Mouse (Mus musculus) kidney, postnatal 4 days (tissue): ENCODE measurements around the gene Mob3b.
"Not testable (repeated sequence)": the region's sequence is repeated elsewhere in the genome, so short reads cannot be mapped to it uniquely, and the experiment has no call there.

Source experiments
- DNase-seq, 2 experiments: peaks; one replicate each; pipeline ENCODE4 v3.0.0; 2021; ENCODE audit warnings: mixed read lengths in 2 of 2

Gene Mob3b

GRCm38 (mm10) chr4:34960781-34961560 is 196.3 kb downstream of the Mob3b start:
- DNase-seq: peak in 1 of 2 experiments; percentile 35

GRCm38 (mm10) chr4:34959477-34959876 is 197.8 kb downstream of the Mob3b start:
- no peak for DNase-seq

- DNase-seq: peak; percentile 49 to 68
Measured at GRCm38 (mm10) chr4:34958155-34959028, 198.9 kb downstream of the Mob3b start.

GRCm38 (mm10) chr4:34953716-34954115 is 203.6 kb downstream of the Mob3b start:
- no peak for DNase-seq

- DNase-seq: no peak
Measured at GRCm38 (mm10) chr4:34947181-34947580, 210.1 kb downstream of the Mob3b start.

GRCm38 (mm10) chr4:34941046-34941445 is 216.2 kb downstream of the Mob3b start:
- no peak for DNase-seq

GRCm38 (mm10) chr4:34928386-34928785 is 228.9 kb downstream of the Mob3b start:
- DNase-seq: not testable (repeated sequence)

GRCm38 (mm10) chr4:34922177-34922870 is 235.0 kb downstream of the Mob3b start:
- peak; percentile 45 to 52 for DNase-seq

GRCm38 (mm10) chr4:34917400-34917799 is 239.9 kb downstream of the Mob3b start:
- DNase-seq: peak; percentile 9

- no peak for DNase-seq
Measured at GRCm38 (mm10) chr4:34912171-34912570, 245.1 kb downstream of the Mob3b start.

GRCm38 (mm10) chr4:34911401-34911800 is 245.9 kb downstream of the Mob3b start:
- no peak for DNase-seq

GRCm38 (mm10) chr4:34908127-34908526 is 249.2 kb downstream of the Mob3b start:
- peak; percentile 20 to 38 for DNase-seq

GRCm38 (mm10) chr4:34907026-34907425 is 250.3 kb downstream of the Mob3b start:
- peak in 1 of 2 experiments; percentile 21 for DNase-seq

GRCm38 (mm10) chr4:34906151-34906550 is 251.1 kb downstream of the Mob3b start:
- no peak for DNase-seq

GRCm38 (mm10) chr4:34905396-34905795 is 251.9 kb downstream of the Mob3b start:
- DNase-seq: peak; percentile 15 to 30

GRCm38 (mm10) chr4:34901582-34901981 is 255.7 kb downstream of the Mob3b start:
- not testable (repeated sequence) for DNase-seq

- DNase-seq: no peak
Measured at GRCm38 (mm10) chr4:34901166-34901565, 256.1 kb downstream of the Mob3b start.

GRCm38 (mm10) chr4:34900155-34900554 is 257.1 kb downstream of the Mob3b start:
- no peak for DNase-seq

GRCm38 (mm10) chr4:34899322-34899721 is 258.0 kb downstream of the Mob3b start:
- DNase-seq: no peak
